Mouse (Mus musculus): ENCODE data around the gene Pspn. TPM values are rescaled to one million over a fixed set of nuclear protein-coding genes. Genes with fewer than 3 reads are reported as not detected.
A peak's percentile ranks its signal among the peaks of the same experiment; 100 is the strongest.

The Pspn gene
- polyA plus RNA-seq, 1 experiment from 2014 or later = not detected

DNA sequence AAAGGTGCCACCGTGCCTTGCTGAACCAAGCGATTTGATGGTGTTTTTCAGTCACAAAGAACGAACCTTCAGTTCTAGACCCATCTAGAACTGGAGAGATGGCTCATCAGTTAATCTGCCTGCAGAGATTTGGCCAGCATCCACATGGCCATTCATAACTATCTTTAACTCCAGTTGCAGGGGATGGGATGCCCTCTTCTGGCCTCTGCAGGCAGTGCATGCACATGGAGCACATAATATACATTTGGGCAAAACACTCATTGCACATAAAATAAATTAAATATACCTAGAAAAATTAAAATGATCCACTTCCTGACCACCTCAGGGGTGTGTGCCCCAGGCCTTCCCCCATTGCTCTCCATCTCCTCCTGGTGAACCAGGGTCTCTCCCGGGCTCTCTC lies 37.9 kb downstream of the Pspn start:
- Histone ChIP-seq H3K9ac (ENCODE audit: low read length) (no peak overlapping the region), H3K4me3 (ENCODE audit: low read depth, low read length) (no peak overlapping the region), H3K27ac (ENCODE audit: low read depth, low read length) (no peak overlapping the region), H3K9me3 (ENCODE audit: control insufficient read depth, low read length) (no peaks in the 10 kb centered on the region), H3K36me3 (ENCODE audit: control insufficient read depth, insufficient read depth, low read length) (no peaks in the 10 kb centered on the region), H3K4me1 (ENCODE audit: control insufficient read depth, insufficient read depth, low read length) (no peaks in the 10 kb centered on the region), H3K27me3 (ENCODE audit: control insufficient read depth, insufficient read depth, low read length) (no peaks in the 10 kb centered on the region), H3K4me2 (ENCODE audit: low read depth) (no peak overlapping the region)
- no peak for DNase-seq (ENCODE audit: low spot score)
- no peak for ATAC-seq (ENCODE audit: insufficient read depth, low FRiP score, low TSS enrichment)
- 90% methylated on average over 4 of the region's 4 CpGs for WGBS

- Histone ChIP-seq H3K27ac (ENCODE audit: low read depth, low read length) (no peak overlapping the region), H3K27me3 (ENCODE audit: control insufficient read depth, insufficient read depth, low read length) (no peaks in the 10 kb centered on the region), H3K4me2 (ENCODE audit: low read depth) (no peak overlapping the region), H3K9me3 (ENCODE audit: control insufficient read depth, low read length) (no peaks in the 10 kb centered on the region), H3K4me1 (ENCODE audit: control insufficient read depth, insufficient read depth, low read length) (no peaks in the 10 kb centered on the region), H3K4me3 (ENCODE audit: low read depth, low read length) (no peak overlapping the region), H3K36me3 (ENCODE audit: control insufficient read depth, insufficient read depth, low read length) (no peaks in the 10 kb centered on the region), H3K9ac (ENCODE audit: low read length) (no peak overlapping the region)
- 85% methylated on average over 4 of the region's 4 CpGs for WGBS
- ATAC-seq (ENCODE audit: insufficient read depth, low FRiP score, low TSS enrichment) (no peak), DNase-seq (ENCODE audit: low spot score) (no peak)
Observed at GRCm38 (mm10) chr17:56958667-56959066, 41.2 kb downstream of the Pspn start.

- DNase-seq (ENCODE audit: low spot score) (no peak), ATAC-seq (ENCODE audit: insufficient read depth, low FRiP score, low TSS enrichment) (no peak)
- 35% methylated on average over 11 of the region's 11 CpGs for WGBS
- H3K4me2 ChIP-seq (ENCODE audit: low read depth) = no peak overlapping the region
- no peaks in the 10 kb centered on the region for H3K9me3 ChIP-seq (ENCODE audit: control insufficient read depth, low read length)
- no peak overlapping the region for H3K9ac ChIP-seq (ENCODE audit: low read length)
- no peak overlapping the region for H3K27ac ChIP-seq (ENCODE audit: low read depth, low read length)
- H3K36me3 ChIP-seq (ENCODE audit: control insufficient read depth, insufficient read depth, low read length) = no peaks in the 10 kb centered on the region
- no peaks in the 10 kb centered on the region for H3K27me3 ChIP-seq (ENCODE audit: control insufficient read depth, insufficient read depth, low read length)
- H3K4me1 ChIP-seq (ENCODE audit: control insufficient read depth, insufficient read depth, low read length) = no peaks in the 10 kb centered on the region
- H3K4me3 ChIP-seq (ENCODE audit: low read depth, low read length) = no peak overlapping the region
Observed at GRCm38 (mm10) chr17:56957763-56958429, 41.9 kb downstream of the Pspn start.

GRCm38 (mm10) chr17:56954871-56955270 lies 44.9 kb downstream of the Pspn start:
- H3K9me3 ChIP-seq (ENCODE audit: control insufficient read depth, low read length) = no peaks in the 10 kb centered on the region
- WGBS = 82% methylated on average over 7 of the region's 7 CpGs
- DNase-seq (ENCODE audit: low spot score) = no peak
- no peak overlapping the region for H3K9ac ChIP-seq (ENCODE audit: low read length)
- ATAC-seq (ENCODE audit: insufficient read depth, low FRiP score, low TSS enrichment) = no peak
- H3K36me3 ChIP-seq (ENCODE audit: control insufficient read depth, insufficient read depth, low read length) = no peaks in the 10 kb centered on the region
- H3K4me3 ChIP-seq (ENCODE audit: low read depth, low read length) = no peak overlapping the region
- H3K4me1 ChIP-seq (ENCODE audit: control insufficient read depth, insufficient read depth, low read length) = no peaks in the 10 kb centered on the region
- no peaks in the 10 kb centered on the region for H3K27me3 ChIP-seq (ENCODE audit: control insufficient read depth, insufficient read depth, low read length)
- H3K27ac ChIP-seq (ENCODE audit: low read depth, low read length) = no peak overlapping the region
- no peak overlapping the region for H3K4me2 ChIP-seq (ENCODE audit: low read depth)

- H3K27ac ChIP-seq (ENCODE audit: low read depth, low read length) = no peak overlapping the region
- no peaks in the 10 kb centered on the region for H3K4me1 ChIP-seq (ENCODE audit: control insufficient read depth, insufficient read depth, low read length)
- H3K4me2 ChIP-seq (ENCODE audit: low read depth) = no peak overlapping the region
- no peak for ATAC-seq (ENCODE audit: insufficient read depth, low FRiP score, low TSS enrichment)
- H3K36me3 ChIP-seq (ENCODE audit: control insufficient read depth, insufficient read depth, low read length) = no peaks in the 10 kb centered on the region
- H3K9ac ChIP-seq (ENCODE audit: low read length) = no peak overlapping the region
- WGBS = 87% methylated on average over 1 of the region's 1 CpGs
- H3K4me3 ChIP-seq (ENCODE audit: low read depth, low read length) = no peak overlapping the region
- no peaks in the 10 kb centered on the region for H3K9me3 ChIP-seq (ENCODE audit: control insufficient read depth, low read length)
- H3K27me3 ChIP-seq (ENCODE audit: control insufficient read depth, insufficient read depth, low read length) = no peaks in the 10 kb centered on the region
- no peak for DNase-seq (ENCODE audit: low spot score)
Observed at GRCm38 (mm10) chr17:56952639-56953038, 47.2 kb downstream of the Pspn start.

- Histone ChIP-seq H3K27me3 (ENCODE audit: control insufficient read depth, insufficient read depth, low read length) (no peaks in the 10 kb centered on the region), H3K4me1 (ENCODE audit: control insufficient read depth, insufficient read depth, low read length) (no peaks in the 10 kb centered on the region), H3K27ac (ENCODE audit: low read depth, low read length) (no peak overlapping the region), H3K36me3 (ENCODE audit: control insufficient read depth, insufficient read depth, low read length) (no peaks in the 10 kb centered on the region), H3K9me3 (ENCODE audit: control insufficient read depth, low read length) (no peaks in the 10 kb centered on the region), H3K4me3 (ENCODE audit: low read depth, low read length) (no peak overlapping the region), H3K9ac (ENCODE audit: low read length) (no peak overlapping the region), H3K4me2 (ENCODE audit: low read depth) (no peak overlapping the region)
- ATAC-seq (ENCODE audit: insufficient read depth, low FRiP score, low TSS enrichment) (no peak), DNase-seq (ENCODE audit: low spot score) (peak; percentile 59)
- WGBS = 20% methylated on average over 3 of the region's 3 CpGs
Observed at GRCm38 (mm10) chr17:56950915-56951314, 48.9 kb downstream of the Pspn start.

Other genes starting within 250 kb of the Pspn start
- 5.8 and 6.3 TPM in 2 replicates for gene Nrtn, start 242.5 kb downstream of the Pspn start, polyA plus RNA-seq (2014; fragmentation: Nextera tagmentation; extraction: Ambion mirVana)
- 36.6 and 42.3 TPM in 2 replicates for gene Dus3l, start 235.3 kb downstream of the Pspn start, polyA plus RNA-seq (2014; fragmentation: Nextera tagmentation; extraction: Ambion mirVana)
- gene Prr22, start 229.8 kb downstream of the Pspn start, polyA plus RNA-seq (2014; fragmentation: Nextera tagmentation; extraction: Ambion mirVana) = 0.77 and 1.1 TPM in 2 replicates
- 3.9 and 4.9 TPM in 2 replicates for gene Rfx2, start 169.0 kb downstream of the Pspn start, polyA plus RNA-seq (2014; fragmentation: Nextera tagmentation; extraction: Ambion mirVana)
- gene Acsbg2, start 125.6 kb downstream of the Pspn start, polyA plus RNA-seq (2014; fragmentation: Nextera tagmentation; extraction: Ambion mirVana) = not detected in 2 replicates
- gene 1700061G19Rik, start 124.5 kb downstream of the Pspn start, polyA plus RNA-seq (2014; fragmentation: Nextera tagmentation; extraction: Ambion mirVana) = 0.25 and 0.41 TPM in 2 replicates
- 31.2 and 36.4 TPM in 2 replicates for gene Mllt1, start 64.6 kb downstream of the Pspn start, polyA plus RNA-seq (2014; fragmentation: Nextera tagmentation; extraction: Ambion mirVana)
- gene Acer1, start 17.9 kb downstream of the Pspn start, polyA plus RNA-seq (2014; fragmentation: Nextera tagmentation; extraction: Ambion mirVana) = not detected in 2 replicates
- gene Clpp, start 9.7 kb downstream of the Pspn start, polyA plus RNA-seq (2014; fragmentation: Nextera tagmentation; extraction: Ambion mirVana) = 142 and 156 TPM in 2 replicates
- gene Alkbh7, start 2.7 kb downstream of the Pspn start, polyA plus RNA-seq (2014; fragmentation: Nextera tagmentation; extraction: Ambion mirVana) = 37.0 and 39.8 TPM in 2 replicates
- gene Gtf2f1, start 11.3 kb upstream of the Pspn start, polyA plus RNA-seq (2014; fragmentation: Nextera tagmentation; extraction: Ambion mirVana) = 78.1 and 85.0 TPM in 2 replicates
- not detected in 2 replicates for gene Gm17949, start 11.5 kb upstream of the Pspn start, polyA plus RNA-seq (2014; fragmentation: Nextera tagmentation; extraction: Ambion mirVana)
- gene Khsrp, start 31.5 kb upstream of the Pspn start, polyA plus RNA-seq (2014; fragmentation: Nextera tagmentation; extraction: Ambion mirVana) = 45.4 and 46.2 TPM in 2 replicates
- gene Slc25a41, start 41.6 kb upstream of the Pspn start, polyA plus RNA-seq (2014; fragmentation: Nextera tagmentation; extraction: Ambion mirVana) = 0.20 TPM in 1 of 2 replicates, not detected in the other
- 1.2 and 1.9 TPM in 2 replicates for gene Crb3, start 59.1 kb upstream of the Pspn start, polyA plus RNA-seq (2014; fragmentation: Nextera tagmentation; extraction: Ambion mirVana)
- 16.8 and 18.5 TPM in 2 replicates for gene Slc25a23, start 59.8 kb upstream of the Pspn start, polyA plus RNA-seq (2014; fragmentation: Nextera tagmentation; extraction: Ambion mirVana)
- 2.8 and 2.9 TPM in 2 replicates for gene Dennd1c, start 78.5 kb upstream of the Pspn start, polyA plus RNA-seq (2014; fragmentation: Nextera tagmentation; extraction: Ambion mirVana)
- gene Tubb4a, start 87.8 kb upstream of the Pspn start, polyA plus RNA-seq (2014; fragmentation: Nextera tagmentation; extraction: Ambion mirVana) = 200 and 229 TPM in 2 replicates
- gene Tnfsf9, start 105.3 kb upstream of the Pspn start, polyA plus RNA-seq (2014; fragmentation: Nextera tagmentation; extraction: Ambion mirVana) = 6.1 and 6.8 TPM in 2 replicates
- 0.28 TPM in 1 of 2 replicates, not detected in the other for gene Cd70, start 149.8 kb upstream of the Pspn start, polyA plus RNA-seq (2014; fragmentation: Nextera tagmentation; extraction: Ambion mirVana)
- gene Tnfsf14, start 194.2 kb upstream of the Pspn start, polyA plus RNA-seq (2014; fragmentation: Nextera tagmentation; extraction: Ambion mirVana) = 0.28 TPM in 1 of 2 replicates, not detected in the other
- gene C3, start 228.1 kb upstream of the Pspn start, polyA plus RNA-seq (2014; fragmentation: Nextera tagmentation; extraction: Ambion mirVana) = 0.49 and 0.66 TPM in 2 replicates
- 24.2 and 29.1 TPM in 2 replicates for gene Gpr108, start 248.4 kb upstream of the Pspn start, polyA plus RNA-seq (2014; fragmentation: Nextera tagmentation; extraction: Ambion mirVana)
- 21.3 and 21.7 TPM in 2 replicates for gene Trip10, start 249.4 kb upstream of the Pspn start, polyA plus RNA-seq (2014; fragmentation: Nextera tagmentation; extraction: Ambion mirVana)